Mouse (Mus musculus) hindbrain, embryonic 16.5 days (tissue): ENCODE data around the gene Mobp. TPM values are rescaled to one million over a fixed set of nuclear protein-coding genes. Genes with fewer than 3 reads are reported as not detected.

Experiments used
- ATAC-seq: fragments of 200-750 bp; cut with Nextera tagmentation; 2 replicates; pipeline ENCODE4 v1.8.0; 2017; ENCODE audit warnings: moderate TSS enrichment, moderate library complexity
- H3K27ac ChIP-seq: fragments of 300-500 bp; sonication (generic); 2 replicates; pipeline ENCODE4 v1.5.1; 2014; ENCODE audit warnings: low read depth, mild to moderate bottlenecking, control low read depth, low read length, moderate library complexity
- H3K27me3 ChIP-seq: fragments of 300-500 bp; sonication (generic); replicated peaks from 2 replicates; pipeline ENCODE4 v1.6.1; 2014; ENCODE audit warnings: low read length; ENCODE audit not compliant: control insufficient read depth, insufficient read depth
- H3K36me3 ChIP-seq: fragments of 300-500 bp; sonication (generic); 2 replicates; pipeline ENCODE4 v1.6.1; 2014; ENCODE audit warnings: mild to moderate bottlenecking, low read length, moderate library complexity, mixed read lengths; ENCODE audit not compliant: control insufficient read depth, insufficient read depth
- H3K4me1 ChIP-seq: fragments of 300-500 bp; sonication (generic); 2 replicates; pipeline ENCODE4 v1.6.1; 2014; ENCODE audit warnings: low read depth, low read length; ENCODE audit not compliant: control insufficient read depth, insufficient read depth
- H3K4me2 ChIP-seq: fragments of 300-500 bp; sonication (generic); 2 replicates; pipeline ENCODE4 v1.6.1; 2014; ENCODE audit warnings: mild to moderate bottlenecking, low read length, control low read depth, moderate library complexity
- H3K4me3 ChIP-seq: fragments of 300-500 bp; sonication (generic); 2 replicates; pipeline ENCODE4 v1.5.1; 2014; ENCODE audit warnings: mild to moderate bottlenecking, low read length, control low read depth, moderate library complexity
- H3K9ac ChIP-seq: fragments of 300-500 bp; sonication (generic); 2 replicates; pipeline ENCODE4 v1.6.1; 2014; ENCODE audit warnings: low read depth, mild to moderate bottlenecking, control low read depth, low read length, moderate library complexity
- H3K9me3 ChIP-seq: fragments of 300-500 bp; sonication (generic); 2 replicates; pipeline ENCODE4 v1.6.1; 2014; ENCODE audit warnings: mild to moderate bottlenecking, low read length, moderate library complexity; ENCODE audit not compliant: control insufficient read depth
- WGBS: fragments of 180-500 bp; shearing (Covaris S2); extraction: QIAGEN DNeasy Blood & Tissue Kit; methylation state at CpG from one replicate; pipeline ENCODE4 v1.1.7; 2014; 5-methylcytosine and 5-hydroxymethylcytosine counted together
- polyA plus RNA-seq: library from polyadenylated mRNA; unstranded; fragments of >200 nt; fragmentation: Nextera tagmentation; extraction: Ambion mirVana; gene quantifications from 2 replicates; pipeline ENCODE4 v1.2.1, GENCODE M21; 2015

Mobp gene
- polyA plus RNA-seq, 1 experiment from 2014 or later: 0.21 TPM

DNA sequence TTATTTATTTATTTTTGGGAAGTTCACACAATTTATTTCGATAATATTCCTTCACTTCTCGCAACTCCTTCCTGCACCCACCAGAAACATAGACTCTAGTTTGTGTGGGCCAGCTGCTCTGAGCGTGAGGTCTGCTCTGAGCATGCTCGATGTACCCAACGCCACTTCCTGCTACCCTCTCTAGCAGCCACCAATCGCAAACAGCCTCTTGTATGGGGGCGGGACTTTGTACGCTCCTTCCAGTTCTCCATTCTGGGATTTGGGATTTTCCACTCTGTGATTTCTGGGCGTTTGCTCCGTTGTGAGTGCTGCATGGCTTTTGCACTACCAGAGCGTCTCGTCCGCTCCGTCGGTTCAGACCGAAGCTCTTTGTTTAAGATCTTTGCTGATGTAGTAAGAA, 14.4 kb downstream of the Mobp start:
- no peak for ATAC-seq
- Histone ChIP-seq H3K9me3 (no peaks in the 10 kb centered on the region), H3K4me1 (no peaks in the 10 kb centered on the region), H3K4me3 (no peak overlapping the region), H3K36me3 (no peaks in the 10 kb centered on the region), H3K4me2 (no peak overlapping the region), H3K27ac (no peak overlapping the region), H3K9ac (no peak overlapping the region), H3K27me3 (no peaks in the 10 kb centered on the region)
- 82% methylated on average over 16 of the region's 16 CpGs for whole genome bisulfite sequencing

GRCm38 (mm10) chr9:120167826-120168225, 18.3 kb downstream of the Mobp start:
- no peak for ATAC-seq
- Histone ChIP-seq H3K36me3 (no peaks in the 10 kb centered on the region), H3K27ac (no peak overlapping the region), H3K4me3 (no peak overlapping the region), H3K9ac (no peak overlapping the region), H3K4me2 (no peak overlapping the region), H3K9me3 (no peaks in the 10 kb centered on the region), H3K4me1 (no peaks in the 10 kb centered on the region), H3K27me3 (no peaks in the 10 kb centered on the region)
- 68% methylated on average over 10 of the region's 11 CpGs for WGBS

DNA sequence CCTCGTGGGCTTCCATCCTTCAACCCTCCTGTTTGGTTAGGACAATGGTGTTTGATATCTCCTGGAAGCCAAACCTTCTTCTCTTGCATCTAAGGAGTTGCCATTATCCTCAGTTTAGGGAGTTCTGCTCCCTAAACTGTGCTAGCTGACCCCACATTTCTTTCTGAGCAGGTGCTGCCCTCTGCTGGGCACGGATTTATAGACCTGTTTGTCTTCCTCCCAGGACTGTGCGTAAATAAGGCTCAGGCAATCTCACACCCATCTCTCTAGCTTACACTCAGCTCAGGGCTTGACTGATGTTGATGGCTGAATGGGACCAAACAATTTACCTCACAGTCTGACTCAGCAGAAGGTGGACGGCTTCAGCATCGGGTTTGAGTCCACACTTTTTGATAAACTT, 21.8 kb downstream of the Mobp start:
- no peak overlapping the region for H3K27ac ChIP-seq

DNA sequence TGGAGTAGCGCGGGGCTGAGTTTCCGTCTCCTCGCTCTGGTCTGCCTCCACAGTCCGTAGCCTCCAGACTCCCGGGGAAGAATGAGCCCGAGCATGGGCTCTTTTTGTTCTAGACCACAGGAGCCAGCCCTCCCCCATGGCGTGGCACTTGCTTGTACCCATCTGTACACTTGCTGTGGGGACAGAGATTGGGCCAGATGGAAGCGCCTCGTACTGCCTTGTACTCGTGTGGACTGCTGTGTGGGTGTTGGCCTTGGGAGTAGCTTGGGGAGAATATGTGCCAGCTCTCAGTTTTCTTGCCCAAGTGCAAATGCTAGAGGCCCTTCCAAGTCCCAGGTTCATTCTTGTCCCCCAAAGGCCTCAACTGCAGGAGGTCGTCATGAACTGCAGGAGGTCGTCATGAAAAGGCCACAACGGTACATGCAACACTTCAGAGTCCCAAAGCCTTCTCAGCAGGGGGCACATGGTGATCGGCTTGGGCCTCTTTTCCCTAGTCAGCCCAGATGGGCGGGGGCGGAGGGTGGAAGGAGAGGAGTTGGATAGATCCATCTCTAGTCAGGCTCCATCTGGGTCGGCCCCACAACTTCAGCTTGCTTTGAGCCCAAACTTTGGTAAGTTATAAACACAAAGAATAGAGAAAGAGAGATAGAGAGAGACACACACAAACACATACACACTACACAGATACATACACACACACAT, 25.1 kb downstream of the Mobp start:
- no peak overlapping the region for H3K4me2 ChIP-seq
- H3K27ac ChIP-seq: no peak overlapping the region
- no peaks in the 10 kb centered on the region for H3K27me3 ChIP-seq
- no peaks in the 10 kb centered on the region for H3K4me1 ChIP-seq
- no peaks in the 10 kb centered on the region for H3K36me3 ChIP-seq
- H3K9me3 ChIP-seq: no peaks in the 10 kb centered on the region
- 79% methylated on average over 18 of the region's 18 CpGs for WGBS
- no peak for ATAC-seq
- no peak overlapping the region for H3K4me3 ChIP-seq
- H3K9ac ChIP-seq: no peak overlapping the region

More for the DNA sequence above, 21.8 kb downstream of the Mobp start:
- Histone ChIP-seq H3K4me2 (no peak overlapping the region), H3K36me3 (no peaks in the 10 kb centered on the region), H3K27me3 (no peaks in the 10 kb centered on the region), H3K4me1 (no peaks in the 10 kb centered on the region), H3K9ac (no peak overlapping the region), H3K9me3 (no peaks in the 10 kb centered on the region), H3K4me3 (no peak overlapping the region)
- WGBS: 41% methylated on average over 5 of the region's 5 CpGs
- no peak for ATAC-seq

- Histone ChIP-seq H3K4me2 (no peak overlapping the region), H3K4me1 (no peaks in the 10 kb centered on the region), H3K27ac (no peak overlapping the region), H3K36me3 (no peaks in the 10 kb centered on the region), H3K27me3 (no peaks in the 10 kb centered on the region), H3K4me3 (no peak overlapping the region), H3K9ac (no peak overlapping the region), H3K9me3 (no peaks in the 10 kb centered on the region)
- no peak for ATAC-seq
- WGBS: 92% methylated on average over 10 of the region's 10 CpGs
Measured at GRCm38 (mm10) chr9:120178813-120179212, 29.3 kb downstream of the Mobp start.

DNA sequence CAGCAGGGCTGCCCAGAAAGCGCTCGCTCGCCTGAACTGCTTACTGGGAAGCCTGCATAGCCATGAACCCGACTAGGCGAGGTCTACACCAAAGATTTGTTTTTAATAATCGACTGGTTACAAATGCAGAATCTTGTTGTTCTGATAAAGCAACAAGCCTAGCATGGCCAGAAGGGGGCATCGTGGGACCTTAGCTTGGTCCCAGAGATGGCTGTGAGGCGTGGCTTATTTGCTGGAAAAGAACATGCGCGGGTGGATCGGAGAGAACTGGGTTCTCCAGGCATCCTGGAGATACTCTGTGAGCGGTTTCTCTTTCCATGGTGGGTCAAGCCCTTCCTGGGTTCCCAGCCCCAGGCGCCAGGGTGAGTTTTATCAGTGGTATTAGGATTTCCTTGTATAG, 35.0 kb downstream of the Mobp start:
- Histone ChIP-seq H3K4me3 (peak overlapping the region; percentile 10; the same call in 1 of the 2 replicates), H3K4me1 (no peaks in the 10 kb centered on the region), H3K27ac (no peak overlapping the region), H3K9me3 (no peaks in the 10 kb centered on the region), H3K36me3 (no peaks in the 10 kb centered on the region), H3K27me3 (no peaks in the 10 kb centered on the region), H3K9ac (peak overlapping the region; percentile 6; the same call in 1 of the 2 replicates), H3K4me2 (peak overlapping the region; percentile 31)
- ATAC-seq: no peak
- WGBS: 38% methylated on average over 13 of the region's 13 CpGs

DNA sequence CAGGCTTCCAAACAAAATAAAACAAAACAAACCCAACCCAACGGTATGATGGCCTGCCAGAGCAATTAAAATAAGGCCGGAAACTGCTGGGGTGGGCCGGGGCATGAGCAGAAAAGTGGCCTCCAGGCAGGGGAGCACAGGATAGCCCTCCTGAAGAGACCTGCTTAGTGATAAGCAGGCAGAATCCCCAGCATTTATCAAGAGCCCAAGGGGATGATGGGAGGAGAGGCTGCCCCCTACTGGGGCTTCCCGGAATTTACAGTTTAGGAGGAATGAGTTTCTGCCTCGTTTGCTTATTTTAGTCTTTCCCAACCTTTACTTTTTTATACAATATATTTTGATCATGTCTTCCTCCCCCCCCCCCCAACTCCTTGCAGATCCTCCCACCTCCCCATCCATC, 37.3 kb downstream of the Mobp start:
- H3K36me3 ChIP-seq: no peaks in the 10 kb centered on the region
- no peak for ATAC-seq
- no peak overlapping the region for H3K4me3 ChIP-seq
- no peaks in the 10 kb centered on the region for H3K27me3 ChIP-seq
- peaks cover 6% of the 10 kb centered on the region; the same call in 1 of the 2 replicates for H3K4me1 ChIP-seq
- H3K9me3 ChIP-seq: no peaks in the 10 kb centered on the region
- H3K9ac ChIP-seq: no peak overlapping the region
- H3K27ac ChIP-seq: no peak overlapping the region
- H3K4me2 ChIP-seq: no peak overlapping the region
- 80% methylated on average over 5 of the region's 5 CpGs for WGBS

DNA sequence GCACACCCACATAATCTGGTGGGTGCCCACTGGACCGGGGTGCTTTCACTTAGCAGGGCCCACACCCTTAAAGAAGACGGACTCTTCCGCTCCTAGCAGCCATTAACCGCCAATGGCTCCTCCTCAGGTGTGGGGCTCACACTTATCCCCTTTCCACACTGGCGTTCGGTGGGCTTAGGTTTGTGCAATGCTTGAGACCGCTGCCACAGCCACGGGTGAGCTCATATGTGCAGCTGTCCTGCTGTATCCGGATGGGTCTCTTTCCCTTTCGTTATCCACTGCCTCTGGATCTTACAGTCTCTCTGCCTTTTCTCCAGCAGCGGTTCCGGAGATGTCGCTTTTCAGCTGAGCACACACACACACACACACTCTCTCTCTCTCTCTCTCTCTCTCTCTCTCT, 41.4 kb downstream of the Mobp start:
- no peaks in the 10 kb centered on the region for H3K27me3 ChIP-seq
- H3K36me3 ChIP-seq: no peaks in the 10 kb centered on the region
- H3K27ac ChIP-seq: peak overlapping the region; percentile 75
- peak overlapping the region; percentile 64 for H3K9ac ChIP-seq
- 30% methylated on average over 13 of the region's 13 CpGs for WGBS
- H3K9me3 ChIP-seq: no peaks in the 10 kb centered on the region
- peak overlapping the region; percentile 41 for H3K4me3 ChIP-seq
- H3K4me1 ChIP-seq: peaks cover 6% of the 10 kb centered on the region; the same call in 1 of the 2 replicates
- peak overlapping the region; percentile 70 for H3K4me2 ChIP-seq
- peak; percentile 74 for ATAC-seq

DNA sequence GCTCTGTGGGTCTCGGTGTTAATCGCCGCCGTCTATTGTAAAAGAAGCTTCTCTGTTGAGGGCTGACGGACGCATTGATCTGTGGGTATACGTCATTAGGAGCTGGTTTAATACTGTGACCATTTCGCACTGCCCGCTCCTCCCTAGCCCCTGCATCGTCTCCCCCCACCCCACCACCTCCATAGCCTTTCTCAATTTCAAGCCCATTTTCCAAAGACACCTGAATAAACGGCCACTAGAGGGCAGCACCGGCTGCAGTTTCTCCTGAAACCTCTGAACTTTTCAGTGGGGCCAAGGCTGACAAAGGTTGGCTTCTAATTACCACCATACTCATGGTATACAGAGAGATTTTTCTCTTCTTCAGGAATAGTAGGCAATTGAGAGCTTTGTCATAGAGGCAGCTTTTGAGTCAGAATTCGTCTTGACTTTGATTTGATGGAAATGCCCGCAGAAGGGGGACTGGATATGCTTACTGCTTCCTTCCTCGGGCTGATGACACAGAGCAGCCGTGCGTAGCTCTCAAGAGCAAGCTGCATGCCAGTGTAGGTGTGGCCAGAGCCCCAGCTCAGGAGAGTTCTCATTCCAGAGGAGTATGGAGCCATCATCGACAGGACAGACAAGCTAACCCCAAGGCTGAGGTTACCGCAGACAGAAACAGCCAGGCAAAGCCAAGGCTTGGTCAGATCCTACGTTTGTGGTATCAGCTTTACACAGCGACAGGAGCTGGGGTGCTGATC, 42.0 kb downstream of the Mobp start:
- Histone ChIP-seq H3K4me1 (peaks cover 6% of the 10 kb centered on the region; the same call in 1 of the 2 replicates), H3K4me3 (peak overlapping the region; percentile 41), H3K27me3 (no peaks in the 10 kb centered on the region), H3K4me2 (peak overlapping the region; percentile 70), H3K9me3 (peaks cover under 1% of the 10 kb centered on the region), H3K36me3 (no peaks in the 10 kb centered on the region), H3K9ac (peak overlapping the region; percentile 64), H3K27ac (peak overlapping the region; percentile 75)
- peak; percentile 94 for ATAC-seq
- 25% methylated on average over 21 of the region's 21 CpGs for WGBS
